Mouse (Mus musculus) bone marrow macrophage, adult 2 months (primary cell): ENCODE measurements at regions not wholly inside any gene's neighbourhood (a gene's known extent, or its start where the extent isn't known, plus 50 kb on each side); places are given as distances from the start of the nearest gene placed in this dataset.

Source experiments
- CTCF ChIP-seq: IDR thresholded peaks from 2 replicates; pipeline ENCODE4 v1.5.1; 2012; ENCODE audit warnings: low read depth, mild to moderate bottlenecking, low read length, moderate library complexity
- POLR2A ChIP-seq: IDR thresholded peaks from 2 replicates; pipeline ENCODE4 v1.6.1; 2012; ENCODE audit warnings: mild to moderate bottlenecking, low read depth, low read length, borderline replicate concordance

DNA sequence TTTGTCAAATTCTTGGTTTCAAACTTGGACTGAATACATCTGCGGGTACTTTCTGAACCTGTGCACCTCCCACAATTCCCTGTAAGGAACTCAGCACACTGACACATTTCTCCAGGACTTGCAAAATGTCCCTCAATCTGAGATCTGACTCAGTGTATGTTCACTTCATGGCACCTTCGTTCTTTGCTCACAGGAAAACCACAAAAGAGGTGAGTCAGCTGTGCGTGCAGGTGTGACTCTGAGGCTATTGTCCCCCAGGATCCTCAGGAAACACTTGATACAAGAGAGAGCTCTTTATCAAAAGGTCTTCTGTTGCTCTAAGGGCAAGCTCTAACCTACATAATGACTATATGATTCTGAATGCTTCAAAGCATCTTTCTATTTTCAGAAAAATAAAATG is 88.5 kb upstream of the 1700020N01Rik start:
- TF ChIP-seq CTCF (no peak), POLR2A (no peak)
